Mouse (Mus musculus): Measurements from ENCODE around the gene Man2a2.

GRCm38 (mm10) chr7:80341793-80342192 is 29.4 kb downstream of the Man2a2 start:
- TF ChIP-seq CTCF (IDR thresholded peaks at IDR 0.05) (no peak), EP300 (IDR thresholded peaks at IDR 0.05; ENCODE audit: insufficient read depth, low read depth, low read length) (no peak)
